Mouse (Mus musculus): ENCODE data around the gene Dse. TPM values are rescaled to one million over a fixed set of nuclear protein-coding genes. Genes with fewer than 3 reads are reported as not detected.

The Dse gene
- polyA plus RNA-seq, 1 experiment from 2014 or later = 29.0 TPM

DNA sequence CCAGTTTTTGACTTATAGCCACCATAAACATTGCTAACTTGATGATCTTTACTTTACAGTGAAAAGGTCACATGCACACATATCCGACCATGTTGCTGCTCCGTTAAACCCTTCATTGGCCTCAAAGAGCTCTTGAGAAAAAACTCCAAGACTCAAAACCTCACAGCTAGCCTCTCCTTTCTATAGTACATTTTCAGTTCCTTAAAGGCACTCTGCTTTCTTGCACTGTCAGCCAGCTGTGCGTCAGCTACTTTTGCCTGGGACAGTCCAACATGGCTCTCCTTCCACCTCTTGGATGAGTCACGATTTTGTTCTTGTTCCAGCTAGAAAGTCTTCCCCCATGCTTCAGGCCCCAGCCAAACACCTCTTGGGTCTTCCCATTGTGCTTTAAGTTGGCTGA lies 35.9 kb downstream of the Dse start:
- ATAC-seq (ENCODE audit: insufficient number of reproducible peaks, insufficient read depth, low FRiP score, low read depth) = no peak
- Histone ChIP-seq H3K4me3 (ENCODE audit: low read depth, low read length) (no peak overlapping the region), H3K4me2 (replicated peaks; ENCODE audit: low read depth, low read length) (no peak overlapping the region), H3K9me3 (ENCODE audit: control insufficient read depth, low read depth, low read length) (no peaks in the 10 kb centered on the region), H3K36me3 (ENCODE audit: control insufficient read depth, insufficient read depth, low read length) (no peaks in the 10 kb centered on the region), H3K27ac (ENCODE audit: low read length) (no peak overlapping the region), H3K9ac (replicated peaks; ENCODE audit: low read depth, low read length) (no peak overlapping the region), H3K27me3 (ENCODE audit: control insufficient read depth, insufficient read depth, low read length) (no peaks in the 10 kb centered on the region), H3K4me1 (ENCODE audit: control insufficient read depth, insufficient read depth, low read length) (no peaks in the 10 kb centered on the region; the same call in 1 of the 2 replicates)
- WGBS = 86% methylated on average over 4 of the region's 4 CpGs

GRCm38 (mm10) chr10:34171191-34171590 lies 36.3 kb downstream of the Dse start:
- H3K27me3 ChIP-seq (ENCODE audit: control insufficient read depth, insufficient read depth, low read length) = no peaks in the 10 kb centered on the region
- H3K27ac ChIP-seq (ENCODE audit: low read length) = no peak overlapping the region
- 96% methylated on average over 3 of the region's 3 CpGs for WGBS
- H3K9me3 ChIP-seq (ENCODE audit: control insufficient read depth, low read depth, low read length) = no peaks in the 10 kb centered on the region
- ATAC-seq (ENCODE audit: insufficient number of reproducible peaks, insufficient read depth, low FRiP score, low read depth) = no peak
- H3K4me3 ChIP-seq (ENCODE audit: low read depth, low read length) = no peak overlapping the region
- H3K9ac ChIP-seq (replicated peaks; ENCODE audit: low read depth, low read length) = no peak overlapping the region
- no peaks in the 10 kb centered on the region; the same call in 1 of the 2 replicates for H3K4me1 ChIP-seq (ENCODE audit: control insufficient read depth, insufficient read depth, low read length)
- no peaks in the 10 kb centered on the region for H3K36me3 ChIP-seq (ENCODE audit: control insufficient read depth, insufficient read depth, low read length)
- no peak overlapping the region for H3K4me2 ChIP-seq (replicated peaks; ENCODE audit: low read depth, low read length)

- H3K36me3 ChIP-seq (ENCODE audit: control insufficient read depth, insufficient read depth, low read length) = no peaks in the 10 kb centered on the region; the same call in 1 of the 2 replicates
- no peaks in the 10 kb centered on the region for H3K9me3 ChIP-seq (ENCODE audit: control insufficient read depth, low read depth, low read length)
- no peak for ATAC-seq (ENCODE audit: insufficient number of reproducible peaks, insufficient read depth, low FRiP score, low read depth)
- no peak overlapping the region for H3K27ac ChIP-seq (ENCODE audit: low read length)
- H3K9ac ChIP-seq (replicated peaks; ENCODE audit: low read depth, low read length) = no peak overlapping the region
- H3K27me3 ChIP-seq (ENCODE audit: control insufficient read depth, insufficient read depth, low read length) = no peaks in the 10 kb centered on the region
- H3K4me1 ChIP-seq (ENCODE audit: control insufficient read depth, insufficient read depth, low read length) = no peaks in the 10 kb centered on the region
- 66% methylated on average over 2 of the region's 2 CpGs for WGBS
- no peak overlapping the region for H3K4me2 ChIP-seq (replicated peaks; ENCODE audit: low read depth, low read length)
- no peak overlapping the region for H3K4me3 ChIP-seq (ENCODE audit: low read depth, low read length)
Observed at GRCm38 (mm10) chr10:34166971-34167370, 40.5 kb downstream of the Dse start.

DNA sequence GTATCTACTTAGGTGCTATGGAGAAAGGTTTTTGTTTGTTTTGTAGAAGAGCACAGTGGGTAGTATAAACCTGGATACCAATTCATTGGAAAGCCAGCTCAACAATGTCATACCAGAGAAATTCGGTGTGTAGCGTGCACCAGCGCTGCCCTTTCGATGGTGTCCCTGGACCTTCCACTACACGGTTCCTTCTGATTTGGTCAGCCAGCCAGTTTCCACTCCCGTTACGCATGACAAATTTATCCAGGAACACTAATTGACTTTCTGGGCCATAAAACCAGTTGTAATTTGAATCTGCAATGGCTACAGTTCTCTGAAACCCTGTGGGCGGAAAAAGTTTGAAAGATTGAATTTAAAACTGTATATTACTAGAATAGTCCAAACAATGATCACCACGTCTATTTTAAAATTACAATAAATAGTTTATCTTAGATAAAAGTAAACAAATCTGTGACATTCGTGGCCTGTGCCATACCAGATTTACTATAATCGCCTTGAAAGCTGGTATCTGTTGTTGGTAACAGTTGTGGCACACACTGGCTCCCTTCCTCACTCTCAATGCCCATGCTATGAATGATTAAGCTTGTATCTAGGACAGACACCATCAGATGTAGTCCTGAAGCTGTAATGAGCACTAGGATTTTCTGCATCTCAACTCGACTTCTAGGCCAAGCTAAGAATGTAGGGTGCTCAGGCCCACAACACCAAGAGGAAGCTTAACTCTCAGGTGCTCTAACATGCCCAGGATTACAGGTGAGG lies 51.5 kb downstream of the Dse start:
- Histone ChIP-seq H3K27ac (ENCODE audit: low read length) (no peak overlapping the region), H3K36me3 (ENCODE audit: control insufficient read depth, insufficient read depth, low read length) (peaks cover 12% of the 10 kb centered on the region; the same call in 1 of the 2 replicates), H3K9ac (replicated peaks; ENCODE audit: low read depth, low read length) (no peak overlapping the region), H3K4me2 (replicated peaks; ENCODE audit: low read depth, low read length) (no peak overlapping the region), H3K27me3 (ENCODE audit: control insufficient read depth, insufficient read depth, low read length) (no peaks in the 10 kb centered on the region), H3K4me1 (ENCODE audit: control insufficient read depth, insufficient read depth, low read length) (no peaks in the 10 kb centered on the region), H3K9me3 (ENCODE audit: control insufficient read depth, low read depth, low read length) (no peaks in the 10 kb centered on the region), H3K4me3 (ENCODE audit: low read depth, low read length) (no peak overlapping the region)
- WGBS = 78% methylated on average over 12 of the region's 12 CpGs
- no peak for ATAC-seq (ENCODE audit: insufficient number of reproducible peaks, insufficient read depth, low FRiP score, low read depth)

- Histone ChIP-seq H3K4me3 (ENCODE audit: low read depth, low read length) (no peak overlapping the region), H3K9ac (replicated peaks; ENCODE audit: low read depth, low read length) (no peak overlapping the region), H3K4me1 (ENCODE audit: control insufficient read depth, insufficient read depth, low read length) (no peaks in the 10 kb centered on the region; the same call in 1 of the 2 replicates), H3K36me3 (ENCODE audit: control insufficient read depth, insufficient read depth, low read length) (peaks cover 7% of the 10 kb centered on the region; the same call in 1 of the 2 replicates), H3K27ac (ENCODE audit: low read length) (no peak overlapping the region), H3K9me3 (ENCODE audit: control insufficient read depth, low read depth, low read length) (no peaks in the 10 kb centered on the region), H3K4me2 (replicated peaks; ENCODE audit: low read depth, low read length) (no peak overlapping the region), H3K27me3 (ENCODE audit: control insufficient read depth, insufficient read depth, low read length) (no peaks in the 10 kb centered on the region)
- WGBS = 80% methylated on average over 3 of the region's 3 CpGs
- no peak for ATAC-seq (ENCODE audit: insufficient number of reproducible peaks, insufficient read depth, low FRiP score, low read depth)
Observed at GRCm38 (mm10) chr10:34151827-34152226, 55.7 kb downstream of the Dse start.

GRCm38 (mm10) chr10:34150454-34150853 lies 57.1 kb downstream of the Dse start:
- H3K36me3 ChIP-seq (ENCODE audit: control insufficient read depth, insufficient read depth, low read length) = peaks cover 7% of the 10 kb centered on the region; the same call in 1 of the 2 replicates
- no peak for ATAC-seq (ENCODE audit: insufficient number of reproducible peaks, insufficient read depth, low FRiP score, low read depth)
- no peaks in the 10 kb centered on the region; the same call in 1 of the 2 replicates for H3K4me1 ChIP-seq (ENCODE audit: control insufficient read depth, insufficient read depth, low read length)
- H3K9me3 ChIP-seq (ENCODE audit: control insufficient read depth, low read depth, low read length) = no peaks in the 10 kb centered on the region
- 30% methylated on average over 6 of the region's 6 CpGs for WGBS
- no peak overlapping the region for H3K27ac ChIP-seq (ENCODE audit: low read length)
- H3K27me3 ChIP-seq (ENCODE audit: control insufficient read depth, insufficient read depth, low read length) = no peaks in the 10 kb centered on the region
- no peak overlapping the region for H3K4me2 ChIP-seq (replicated peaks; ENCODE audit: low read depth, low read length)
- H3K4me3 ChIP-seq (ENCODE audit: low read depth, low read length) = no peak overlapping the region
- H3K9ac ChIP-seq (replicated peaks; ENCODE audit: low read depth, low read length) = no peak overlapping the region

- Histone ChIP-seq H3K4me3 (ENCODE audit: low read depth, low read length) (no peak overlapping the region), H3K9ac (replicated peaks; ENCODE audit: low read depth, low read length) (no peak overlapping the region), H3K4me1 (ENCODE audit: control insufficient read depth, insufficient read depth, low read length) (no peaks in the 10 kb centered on the region; the same call in 1 of the 2 replicates), H3K27me3 (ENCODE audit: control insufficient read depth, insufficient read depth, low read length) (no peaks in the 10 kb centered on the region), H3K27ac (ENCODE audit: low read length) (no peak overlapping the region), H3K4me2 (replicated peaks; ENCODE audit: low read depth, low read length) (no peak overlapping the region), H3K9me3 (ENCODE audit: control insufficient read depth, low read depth, low read length) (no peaks in the 10 kb centered on the region), H3K36me3 (ENCODE audit: control insufficient read depth, insufficient read depth, low read length) (peaks cover 7% of the 10 kb centered on the region; the same call in 1 of the 2 replicates)
- WGBS = 66% methylated on average over 3 of the region's 3 CpGs
- no peak for ATAC-seq (ENCODE audit: insufficient number of reproducible peaks, insufficient read depth, low FRiP score, low read depth)
Observed at GRCm38 (mm10) chr10:34149772-34150171, 57.7 kb downstream of the Dse start.

- Histone ChIP-seq H3K27me3 (ENCODE audit: control insufficient read depth, insufficient read depth, low read length) (no peaks in the 10 kb centered on the region), H3K4me3 (ENCODE audit: low read depth, low read length) (no peak overlapping the region), H3K36me3 (ENCODE audit: control insufficient read depth, insufficient read depth, low read length) (no peaks in the 10 kb centered on the region), H3K9ac (replicated peaks; ENCODE audit: low read depth, low read length) (no peak overlapping the region), H3K27ac (ENCODE audit: low read length) (no peak overlapping the region), H3K9me3 (ENCODE audit: control insufficient read depth, low read depth, low read length) (no peaks in the 10 kb centered on the region), H3K4me2 (replicated peaks; ENCODE audit: low read depth, low read length) (no peak overlapping the region), H3K4me1 (ENCODE audit: control insufficient read depth, insufficient read depth, low read length) (no peaks in the 10 kb centered on the region)
- 90% methylated on average over 2 of the region's 2 CpGs for WGBS
- no peak for ATAC-seq (ENCODE audit: insufficient number of reproducible peaks, insufficient read depth, low FRiP score, low read depth)
Observed at GRCm38 (mm10) chr10:34141693-34142092, 65.8 kb downstream of the Dse start.
